Mouse (Mus musculus) MEL (cell line): ENCODE results near the gene Gzmb. TPM values are rescaled to one million over a fixed set of nuclear protein-coding genes. Genes with fewer than 3 reads are reported as not detected.

ENCODE experiments used
- DNase-seq: peaks from one replicate; pipeline ENCODE4 v3.0.0; 2011; ENCODE audit warnings: low read depth, low spot score
- H3K27ac ChIP-seq: 2 replicates; pipeline ENCODE4 v1.5.1; 2012; ENCODE audit warnings: low read depth, mild to moderate bottlenecking, control low read depth, low read length, moderate library complexity; ENCODE audit not compliant: control insufficient read depth
- H3K27me3 ChIP-seq, 2 experiments: fragments of 150-350 bp in 1 of 2; sonication (generic) in 1 of 2; 2 replicates each; pipeline ENCODE4 v1.6.1; 2012; ENCODE audit warnings: low read length in 2 of 2, mild to moderate bottlenecking in 2 of 2, improper control_type of control experiment in 1 of 2, moderate library complexity in 1 of 2; ENCODE audit not compliant: insufficient read depth in 2 of 2, control insufficient read depth in 1 of 2
- H3K36me3 ChIP-seq, 2 experiments: 2 replicates each; pipeline ENCODE4 v1.6.1; 2012 to 2014; ENCODE audit warnings: low read length in 2 of 2, improper control_type of control experiment in 1 of 2, inconsistent platforms in 1 of 2, mild to moderate bottlenecking in 1 of 2; ENCODE audit not compliant: insufficient read depth in 2 of 2, control insufficient read depth in 1 of 2
- H3K4me1 ChIP-seq, 2 experiments: fragments of 150-350 bp in 1 of 2; sonication (generic) in 1 of 2; 2 replicates each; pipeline ENCODE4 v1.6.1; 2012; ENCODE audit warnings: low read length in 2 of 2, improper control_type of control experiment in 1 of 2, mild to moderate bottlenecking in 1 of 2; ENCODE audit not compliant: insufficient read depth in 2 of 2, control insufficient read depth in 1 of 2
- H3K4me3 ChIP-seq, 2 experiments: fragments of 150-350 bp in 1 of 2; sonication (generic) in 1 of 2; 2 replicates each; pipeline ENCODE4 v1.5.1; 2012; ENCODE audit warnings: low read depth in 2 of 2, low read length in 2 of 2, mild to moderate bottlenecking in 2 of 2, moderate library complexity in 2 of 2, control low read depth in 1 of 2, improper control_type of control experiment in 1 of 2; ENCODE audit not compliant: control insufficient read depth in 1 of 2, insufficient read depth in 1 of 2
- H3K79me2 ChIP-seq: 2 replicates; pipeline ENCODE4 v1.6.1; 2012; ENCODE audit warnings: mild to moderate bottlenecking, low read length, moderate library complexity; ENCODE audit not compliant: control insufficient read depth, poor library complexity, insufficient read depth
- H3K9ac ChIP-seq: 2 replicates; pipeline ENCODE4 v1.6.1; 2012; ENCODE audit warnings: low read depth, mild to moderate bottlenecking, control low read depth, low read length, moderate library complexity; ENCODE audit not compliant: control insufficient read depth, poor library complexity, severe bottlenecking
- H3K9me3 ChIP-seq: fragments of 150-350 bp; sonication (generic); replicated peaks from 2 replicates; pipeline ENCODE4 v1.6.1; 2012; ENCODE audit warnings: mild to moderate bottlenecking, low read length, improper control_type of control experiment, moderate library complexity; ENCODE audit not compliant: insufficient read depth
- CHD1 ChIP-seq: IDR thresholded peaks from 2 replicates; pipeline ENCODE4 v1.6.1; 2012; ENCODE audit warnings: low read depth, mild to moderate bottlenecking, inconsistent platforms, low read length, improper control_type of control experiment
- CHD2 ChIP-seq: IDR thresholded peaks from 2 replicates; pipeline ENCODE4 v1.6.1; 2011; ENCODE audit warnings: low read length, improper control_type of control experiment
- CTCF ChIP-seq, 3 experiments: IDR thresholded peaks in 2 of 3; conservative IDR thresholded peaks in 1 of 3; 2 replicates each; pipeline ENCODE4 v1.5.1; 2011 to 2012; ENCODE audit warnings: low read length in 3 of 3, low read depth in 2 of 3, mild to moderate bottlenecking in 2 of 3, improper control_type of control experiment in 1 of 3, inconsistent platforms in 1 of 3, mixed read lengths in 1 of 3, moderate library complexity in 1 of 3; ENCODE audit not compliant: control insufficient read depth in 1 of 3, insufficient read depth in 1 of 3, poor library complexity in 1 of 3, severe bottlenecking in 1 of 3
- E2F4 ChIP-seq: IDR thresholded peaks from 2 replicates; pipeline ENCODE4 v1.6.1; 2011; ENCODE audit warnings: low read depth, low read length, improper control_type of control experiment, borderline replicate concordance
- ELF1 ChIP-seq: IDR thresholded peaks from 2 replicates; pipeline ENCODE4 v1.6.1; 2014; ENCODE audit warnings: low read depth, mild to moderate bottlenecking, inconsistent platforms, low read length, improper control_type of control experiment, moderate library complexity
- EP300 ChIP-seq, 2 experiments: IDR thresholded peaks; 2 replicates each; pipeline ENCODE4 v1.6.1; 2011; ENCODE audit warnings: improper control_type of control experiment in 2 of 2, low read length in 2 of 2, low read depth in 1 of 2, mild to moderate bottlenecking in 1 of 2
- JUND ChIP-seq: IDR thresholded peaks from 2 replicates; pipeline ENCODE4 v1.6.1; 2011; ENCODE audit warnings: low read depth, mild to moderate bottlenecking, improper control_type of control experiment, low read length
- KAT2A ChIP-seq: conservative IDR thresholded peaks from 2 replicates; pipeline ENCODE4 v1.6.1; 2012; ENCODE audit warnings: low read depth, low read length, improper control_type of control experiment, inconsistent platforms
- MAFK ChIP-seq: IDR thresholded peaks from 2 replicates; pipeline ENCODE4 v1.6.1; 2011; ENCODE audit warnings: low read depth, mild to moderate bottlenecking, low read length, improper control_type of control experiment, borderline replicate concordance
- MAX ChIP-seq: IDR thresholded peaks from 2 replicates; pipeline ENCODE4 v1.6.1; 2011; ENCODE audit warnings: low read length, improper control_type of control experiment
- MAZ ChIP-seq: IDR thresholded peaks from 2 replicates; pipeline ENCODE4 v1.6.1; 2012; ENCODE audit warnings: low read depth, mild to moderate bottlenecking, inconsistent platforms, low read length, improper control_type of control experiment
- NRF1 ChIP-seq: IDR thresholded peaks from 2 replicates; pipeline ENCODE4 v1.6.1; 2014; ENCODE audit warnings: low read depth, mild to moderate bottlenecking, inconsistent platforms, low read length, improper control_type of control experiment, moderate library complexity; ENCODE audit not compliant: poor library complexity, insufficient read depth, severe bottlenecking
- POLR2AphosphoS5 ChIP-seq: IDR thresholded peaks from 2 replicates; pipeline ENCODE4 v1.6.1; 2012; ENCODE audit warnings: low read depth, borderline replicate concordance, mild to moderate bottlenecking, inconsistent platforms, low read length, moderate library complexity, mixed read lengths
- RAD21 ChIP-seq: IDR thresholded peaks from 2 replicates; pipeline ENCODE4 v1.6.1; 2011; ENCODE audit warnings: mild to moderate bottlenecking, low read depth, low read length, improper control_type of control experiment
- SIN3A ChIP-seq: IDR thresholded peaks from 2 replicates; pipeline ENCODE4 v1.6.1; 2012; ENCODE audit warnings: low read length, improper control_type of control experiment, inconsistent platforms
- SMC3 ChIP-seq: IDR thresholded peaks from 2 replicates; pipeline ENCODE4 v1.6.1; 2011; ENCODE audit warnings: low read depth, low read length, improper control_type of control experiment
- TCF12 ChIP-seq: IDR thresholded peaks from 2 replicates; pipeline ENCODE4 v1.6.1; 2014; ENCODE audit warnings: low read depth, mild to moderate bottlenecking, inconsistent platforms, low read length, improper control_type of control experiment, moderate library complexity
- UBTF ChIP-seq: IDR thresholded peaks from 2 replicates; pipeline ENCODE4 v1.6.1; 2012; ENCODE audit warnings: low read depth, mild to moderate bottlenecking, inconsistent platforms, low read length, improper control_type of control experiment, moderate library complexity, borderline replicate concordance; ENCODE audit not compliant: insufficient read depth
- USF2 ChIP-seq, 2 experiments: IDR thresholded peaks; 2 replicates each; pipeline ENCODE4 v1.6.1; 2011 to 2012; ENCODE audit warnings: improper control_type of control experiment in 2 of 2, low read length in 2 of 2, borderline replicate concordance in 1 of 2, inconsistent platforms in 1 of 2, low read depth in 1 of 2, mild to moderate bottlenecking in 1 of 2; ENCODE audit not compliant: insufficient read depth in 1 of 2
- ZC3H11A ChIP-seq: IDR thresholded peaks from 2 replicates; pipeline ENCODE4 v1.6.1; 2012; ENCODE audit warnings: low read depth, mild to moderate bottlenecking, inconsistent platforms, low read length, improper control_type of control experiment
- ZNF384 ChIP-seq: IDR thresholded peaks from 2 replicates; pipeline ENCODE4 v1.6.1; 2012; ENCODE audit warnings: low read depth, mild to moderate bottlenecking, inconsistent platforms, low read length, improper control_type of control experiment
- polyA plus RNA-seq, 2 experiments: library from polyadenylated mRNA; stranded (reverse) in 1 of 2; unstranded in 1 of 2; fragments of >175 nt in 1 of 2; fragments of >200 nt in 1 of 2; gene quantifications; 2 replicates each; pipeline versions ENCODE4 v1.2.1 to v1.2.4; 2012; ENCODE audit warnings: low replicate concordance in 2 of 2, low read depth in 1 of 2; ENCODE audit not compliant: insufficient read length in 2 of 2, insufficient read depth in 1 of 2, missing spikeins in 1 of 2
- total RNA-seq: library from RNA; depleted of rRNA; stranded (reverse); fragments of 300-350 nt; gene quantifications from 2 replicates; pipeline ENCODE4 v1.2.3, GENCODE M21; 2012

The Gzmb gene
- total and polyA plus RNA-seq, 3 experiments: 0.64 to 1.4 TPM; not detected in 1

DNA sequence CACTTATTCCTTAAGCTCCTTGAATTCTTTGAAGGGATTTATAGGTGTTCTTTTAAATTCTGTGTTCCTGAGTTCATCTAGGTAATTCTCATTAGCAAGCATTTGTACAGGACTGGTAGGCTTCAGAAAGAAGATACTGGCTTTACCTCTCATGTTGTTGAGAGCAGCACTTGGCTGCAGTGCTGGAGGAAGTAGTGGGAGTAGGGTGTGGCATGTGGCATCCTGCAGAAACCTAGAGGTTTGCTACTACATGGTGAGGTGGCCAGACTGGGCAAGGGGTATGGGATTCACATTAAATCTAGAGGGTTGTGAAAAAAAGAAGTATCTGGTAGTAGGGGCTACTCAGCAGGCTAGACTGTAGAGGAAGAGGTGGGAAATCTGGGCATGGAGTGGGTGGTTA lies 31.1 kb upstream of the Gzmb start:
- no peak for TF ChIP-seq JUND
- TF ChIP-seq MAZ: no peak
- no peak for TF ChIP-seq EP300 (IDR thresholded peaks at IDR 0.05; ENCODE audit: low read depth in 1 of 2, low read length in 2 of 2)
- TF ChIP-seq ZC3H11A: no peak
- TF ChIP-seq CHD2: no peak
- TF ChIP-seq CHD1: no peak
- no peak for TF ChIP-seq KAT2A
- TF ChIP-seq, all 39 proteins: peak for 0
- H3K4me3 ChIP-seq: no peak overlapping the region
- no peak overlapping the region for H3K27ac ChIP-seq
- peaks cover 0 to 5% of the 10 kb centered on the region in 2 experiments; a peak in 1 of 4 replicates for H3K4me1 ChIP-seq
- H3K9ac ChIP-seq: no peak overlapping the region
- no peaks in the 10 kb centered on the region for H3K79me2 ChIP-seq
- no peaks in the 10 kb centered on the region; a peak in 1 of 4 replicates for H3K36me3 ChIP-seq
- no peak for DNase-seq
- no peaks in the 10 kb centered on the region for H3K9me3 ChIP-seq
- peaks cover 10 to 13% of the 10 kb centered on the region in 2 experiments; a peak in 3 of 4 replicates for H3K27me3 ChIP-seq

DNA sequence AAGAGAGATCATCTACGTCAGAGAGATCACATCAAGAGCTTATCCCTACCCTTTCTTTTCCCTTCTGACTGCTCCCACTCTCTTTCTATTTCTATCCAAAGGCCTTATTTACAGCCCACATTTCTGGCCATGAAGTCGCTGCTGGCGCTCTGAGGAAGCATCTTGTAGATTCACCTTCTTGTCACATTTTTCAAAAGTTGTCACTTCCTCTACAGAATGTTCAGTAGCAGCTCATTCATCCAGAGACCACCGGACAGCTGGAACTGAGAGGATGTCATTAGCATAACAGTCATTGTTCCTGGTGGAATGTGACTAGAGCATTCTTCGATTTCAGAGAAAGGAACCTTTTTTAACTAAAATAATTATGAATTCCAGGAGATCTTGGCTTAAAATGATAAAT lies 26.6 kb upstream of the Gzmb start:
- Histone ChIP-seq H3K36me3 (no peaks in the 10 kb centered on the region), H3K79me2 (no peaks in the 10 kb centered on the region), H3K4me3 (no peak overlapping the region), H3K9ac (no peak overlapping the region), H3K9me3 (no peaks in the 10 kb centered on the region), H3K4me1 (no peaks in the 10 kb centered on the region), H3K27ac (no peak overlapping the region), H3K27me3 (peaks cover 0 to 9% of the 10 kb centered on the region in 2 experiments; a peak in 2 of 4 replicates)
- TF ChIP-seq MAX: no peak
- no peak for TF ChIP-seq RAD21
- no peak for TF ChIP-seq E2F4
- no peak for TF ChIP-seq ZC3H11A
- no peak for TF ChIP-seq ZNF384
- TF ChIP-seq CHD2: no peak
- TF ChIP-seq SMC3: no peak
- TF ChIP-seq MAZ: no peak
- TF ChIP-seq ELF1: no peak
- no peak for TF ChIP-seq UBTF
- TF ChIP-seq MAFK: no peak
- no peak for DNase-seq

DNA sequence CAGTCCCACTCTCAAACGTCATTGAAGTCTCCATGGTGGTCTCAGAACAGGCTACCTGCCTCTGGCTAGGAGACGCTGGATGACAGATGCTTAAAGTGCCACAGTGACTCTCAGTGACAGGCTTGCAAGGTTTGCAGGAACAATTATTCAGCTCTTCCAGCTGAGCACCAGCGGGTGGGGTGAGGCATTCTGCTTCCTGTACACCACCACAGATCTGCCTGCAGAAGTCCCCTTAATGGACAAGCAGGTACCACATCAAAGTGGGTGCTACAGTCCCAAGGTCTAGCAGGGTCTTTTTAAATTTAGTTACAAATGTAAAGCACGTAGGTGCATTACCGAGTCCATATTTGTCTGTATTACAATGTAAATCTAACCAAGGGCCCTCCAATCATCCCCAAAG lies 25.7 kb upstream of the Gzmb start:
- no peaks in the 10 kb centered on the region for H3K36me3 ChIP-seq
- peaks cover 0 to 7% of the 10 kb centered on the region in 2 experiments; a peak in 2 of 4 replicates for H3K27me3 ChIP-seq
- H3K4me3 ChIP-seq: no peak overlapping the region
- H3K9me3 ChIP-seq: no peaks in the 10 kb centered on the region
- H3K4me1 ChIP-seq: no peaks in the 10 kb centered on the region
- no peak overlapping the region for H3K9ac ChIP-seq
- H3K79me2 ChIP-seq: no peaks in the 10 kb centered on the region
- no peak for DNase-seq
- H3K27ac ChIP-seq: no peak overlapping the region
- TF ChIP-seq MAFK (no peak), TCF12 (no peak), MAZ (no peak), MAX (no peak), SMC3 (no peak), NRF1 (no peak), CTCF (IDR thresholded peaks at IDR 0.05 in 2 of 3, conservative IDR thresholded peaks at IDR 0.05 in 1 of 3; ENCODE audit: control insufficient read depth in 1 of 3, insufficient read depth in 1 of 3, low read depth in 2 of 3, low read length in 3 of 3, poor library complexity in 1 of 3, severe bottlenecking in 1 of 3) (no peak), RAD21 (no peak), USF2 (IDR thresholded peaks at IDR 0.05; ENCODE audit: borderline replicate concordance in 1 of 2, insufficient read depth in 1 of 2, low read depth in 1 of 2, low read length in 2 of 2) (no peak), SIN3A (no peak), POLR2AphosphoS5 (no peak), EP300 (IDR thresholded peaks at IDR 0.05; ENCODE audit: low read depth in 1 of 2, low read length in 2 of 2) (no peak)
